Mouse (Mus musculus): ENCODE data around the gene Spaar. TPM values are rescaled to one million over a fixed set of nuclear protein-coding genes. Genes with fewer than 3 reads are reported as not detected.

The Spaar gene
- polyA plus RNA-seq, 1 experiment from 2014 or later = 0.06 TPM

Other genes with a start within 250 kb of the Spaar start
- gene Sit1, start 246.3 kb upstream of the Spaar start, polyA plus RNA-seq (2015; fragmentation: Nextera tagmentation; extraction: Ambion mirVana) = not detected in 2 replicates
- gene Ccdc107, start 237.1 kb upstream of the Spaar start, polyA plus RNA-seq (2015; fragmentation: Nextera tagmentation; extraction: Ambion mirVana) = 106 and 113 TPM in 2 replicates
- 45.0 and 46.1 TPM in 2 replicates for gene Arhgef39, start 230.3 kb upstream of the Spaar start, polyA plus RNA-seq (2015; fragmentation: Nextera tagmentation; extraction: Ambion mirVana)
- gene Car9, start 223.1 kb upstream of the Spaar start, polyA plus RNA-seq (2015; fragmentation: Nextera tagmentation; extraction: Ambion mirVana) = 22.3 and 22.9 TPM in 2 replicates
- gene Tpm2, start 206.3 kb upstream of the Spaar start, polyA plus RNA-seq (2015; fragmentation: Nextera tagmentation; extraction: Ambion mirVana) = 1,306 and 1,388 TPM in 2 replicates
- gene Creb3, start 167.7 kb upstream of the Spaar start, polyA plus RNA-seq (2015; fragmentation: Nextera tagmentation; extraction: Ambion mirVana) = 71.4 and 84.7 TPM in 2 replicates
- 62.6 and 64.8 TPM in 2 replicates for gene Tln1, start 167.3 kb upstream of the Spaar start, polyA plus RNA-seq (2015; fragmentation: Nextera tagmentation; extraction: Ambion mirVana)
- 25.9 and 37.2 TPM in 2 replicates for gene Rgp1, start 151.3 kb upstream of the Spaar start, polyA plus RNA-seq (2015; fragmentation: Nextera tagmentation; extraction: Ambion mirVana)
- gene Gba2, start 151.2 kb upstream of the Spaar start, polyA plus RNA-seq (2015; fragmentation: Nextera tagmentation; extraction: Ambion mirVana) = 14.2 and 15.6 TPM in 2 replicates
- gene Msmp, start 145.5 kb upstream of the Spaar start, polyA plus RNA-seq (2015; fragmentation: Nextera tagmentation; extraction: Ambion mirVana) = 0.48 and 0.95 TPM in 2 replicates
- 8.9 and 9.6 TPM in 2 replicates for gene Npr2, start 98.1 kb upstream of the Spaar start, polyA plus RNA-seq (2015; fragmentation: Nextera tagmentation; extraction: Ambion mirVana)
- 1.3 TPM in 2 replicates for gene Spag8, start 76.4 kb upstream of the Spaar start, polyA plus RNA-seq (2015; fragmentation: Nextera tagmentation; extraction: Ambion mirVana)
- 97.0 and 101 TPM in 2 replicates for gene Hint2, start 73.6 kb upstream of the Spaar start, polyA plus RNA-seq (2015; fragmentation: Nextera tagmentation; extraction: Ambion mirVana)
- 3.0 and 3.5 TPM in 2 replicates for gene Tmem8b, start 61.1 kb upstream of the Spaar start, polyA plus RNA-seq (2015; fragmentation: Nextera tagmentation; extraction: Ambion mirVana)
- gene Fam221b, start 60.9 kb upstream of the Spaar start, polyA plus RNA-seq (2015; fragmentation: Nextera tagmentation; extraction: Ambion mirVana) = 2.6 and 3.2 TPM in 2 replicates
- not detected in 2 replicates for gene Olfr70, start 29.2 kb upstream of the Spaar start, polyA plus RNA-seq (2015; fragmentation: Nextera tagmentation; extraction: Ambion mirVana)
- gene Olfr71, start 19.8 kb upstream of the Spaar start, polyA plus RNA-seq (2015; fragmentation: Nextera tagmentation; extraction: Ambion mirVana) = not detected in 2 replicates
- gene Hrct1, start 2.8 kb upstream of the Spaar start, polyA plus RNA-seq (2015; fragmentation: Nextera tagmentation; extraction: Ambion mirVana) = 1.6 and 2.2 TPM in 2 replicates
- gene Olfr159, start 41.0 kb downstream of the Spaar start, polyA plus RNA-seq (2015; fragmentation: Nextera tagmentation; extraction: Ambion mirVana) = not detected in 2 replicates
- gene Olfr156, start 93.9 kb downstream of the Spaar start, polyA plus RNA-seq (2015; fragmentation: Nextera tagmentation; extraction: Ambion mirVana) = not detected in 2 replicates
- gene Olfr157, start 110.2 kb downstream of the Spaar start, polyA plus RNA-seq (2015; fragmentation: Nextera tagmentation; extraction: Ambion mirVana) = not detected in 2 replicates
- gene Olfr155, start 121.5 kb downstream of the Spaar start, polyA plus RNA-seq (2015; fragmentation: Nextera tagmentation; extraction: Ambion mirVana) = not detected in 2 replicates
- 23.8 and 25.4 TPM in 2 replicates for gene Reck, start 145.5 kb downstream of the Spaar start, polyA plus RNA-seq (2015; fragmentation: Nextera tagmentation; extraction: Ambion mirVana)
- 105 and 120 TPM in 2 replicates for gene Glipr2, start 227.4 kb downstream of the Spaar start, polyA plus RNA-seq (2015; fragmentation: Nextera tagmentation; extraction: Ambion mirVana)

Data from stomach, embryonic 16.5 days (tissue).